Mouse (Mus musculus) myocyte (in vitro differentiated cells): ENCODE measurements around the gene Phf6.

Experiments
- E2F4 ChIP-seq: IDR thresholded peaks from one replicate; pipeline ENCODE4 v1.6.1; 2011; ENCODE audit warnings: mild to moderate bottlenecking, control low read depth, moderate library complexity; ENCODE audit not compliant: insufficient read depth
- MAX ChIP-seq: IDR thresholded peaks from one replicate; pipeline ENCODE4 v1.6.1; 2011; ENCODE audit warnings: low read depth, mild to moderate bottlenecking, control low read depth
- MYOD1 ChIP-seq, 3 experiments: IDR thresholded peaks; one replicate each; pipeline ENCODE4 v1.6.1; 2011; ENCODE audit warnings: control low read depth in 2 of 3, low read depth in 2 of 3, mild to moderate bottlenecking in 2 of 3, moderate library complexity in 1 of 3; ENCODE audit not compliant: insufficient read length in 2 of 3, control insufficient read depth in 1 of 3
- POLR2A ChIP-seq: IDR thresholded peaks from one replicate; pipeline ENCODE4 v1.6.1; 2011; ENCODE audit warnings: low read depth, mild to moderate bottlenecking, control low read depth, moderate library complexity; ENCODE audit not compliant: insufficient read length
- TCF12 ChIP-seq: IDR thresholded peaks from one replicate; pipeline ENCODE4 v1.6.1; 2011; ENCODE audit warnings: mild to moderate bottlenecking, control low read depth; ENCODE audit not compliant: poor library complexity, insufficient read depth, severe bottlenecking

DNA sequence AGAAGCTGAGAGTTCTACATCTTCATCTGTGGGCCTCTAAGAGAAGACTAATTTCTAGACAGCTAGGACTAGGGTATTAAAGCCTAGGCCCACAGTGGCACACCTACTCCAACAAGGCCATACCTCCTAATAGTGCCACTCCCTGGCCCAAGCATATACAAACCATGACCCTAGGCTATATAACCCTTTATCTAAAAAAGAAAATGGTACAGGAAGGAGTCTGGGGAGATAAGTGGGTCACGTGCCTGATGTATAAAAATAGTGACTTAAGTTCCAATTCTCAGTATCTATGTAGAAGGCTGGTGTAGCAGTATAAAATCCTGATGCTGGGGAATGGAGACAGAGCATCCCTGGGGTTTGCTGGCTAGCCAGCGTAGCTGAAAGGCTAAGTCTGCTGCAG, 53.1 kb downstream of the Phf6 start:
- TF ChIP-seq E2F4 (no peak), MYOD1 (IDR thresholded peaks at IDR 0.05; ENCODE audit: control insufficient read depth in 1 of 3, insufficient read length in 2 of 3, low read depth in 2 of 3) (no peak), POLR2A (no peak), MAX (no peak), TCF12 (no peak)
